Mouse (Mus musculus) CH12.LX (cell line): ENCODE measurements around the gene Fthl17f. TPM values are rescaled to one million over a fixed set of nuclear protein-coding genes. Genes with fewer than 3 reads are reported as not detected.
"Not testable (repeated sequence)": the region's sequence is repeated elsewhere in the genome, so short reads cannot be mapped to it uniquely, and the experiment has no call there.

ENCODE experiments used
- DNase-seq: peaks from one replicate; pipeline ENCODE4 v3.0.0-alpha.2; 2013; ENCODE audit errors: extremely low read depth
- H3K27ac ChIP-seq: 2 replicates; pipeline ENCODE4 v1.5.1; 2012; ENCODE audit warnings: low read depth, mild to moderate bottlenecking, control low read depth, moderate library complexity; ENCODE audit not compliant: insufficient read depth
- H3K27me3 ChIP-seq: replicated peaks from 2 replicates; pipeline ENCODE3; 2012; ENCODE audit warnings: inconsistent platforms
- H3K36me3 ChIP-seq, 2 experiments: replicated peaks in 1 of 2; 2 replicates each; pipeline versions ENCODE3 to v1.6.1; 2012; ENCODE audit warnings: inconsistent platforms in 1 of 2, low read length in 1 of 2, mild to moderate bottlenecking in 1 of 2, mixed read lengths in 1 of 2, moderate library complexity in 1 of 2; ENCODE audit not compliant: control insufficient read depth in 1 of 2, insufficient read depth in 1 of 2
- H3K4me1 ChIP-seq, 2 experiments: 2 replicates each; pipeline ENCODE4 v1.6.1; 2012; ENCODE audit warnings: inconsistent platforms in 1 of 2, moderate library complexity in 1 of 2; ENCODE audit not compliant: insufficient read depth in 2 of 2, control insufficient read depth in 1 of 2
- H3K4me2 ChIP-seq: 2 replicates; pipeline ENCODE4 v1.6.1; 2012; ENCODE audit warnings: low read depth, mild to moderate bottlenecking, control low read depth; ENCODE audit not compliant: poor library complexity, insufficient read depth, severe bottlenecking
- H3K4me3 ChIP-seq, 3 experiments: fragments of 150-350 bp in 1 of 3; sonication (generic) in 1 of 3; replicated peaks in 1 of 3; 2 replicates each; pipeline versions ENCODE3 to v1.5.1; 2011 to 2012; ENCODE audit warnings: low read depth in 2 of 3, low read length in 2 of 3, mild to moderate bottlenecking in 2 of 3, moderate library complexity in 2 of 3, control low read depth in 1 of 3, improper control_type of control experiment in 1 of 3, inconsistent platforms in 1 of 3, mixed read lengths in 1 of 3; ENCODE audit not compliant: poor library complexity in 1 of 3
- H3K79me2 ChIP-seq: replicated peaks from 2 replicates; pipeline ENCODE4 v1.6.1; 2012; ENCODE audit warnings: mild to moderate bottlenecking, moderate library complexity; ENCODE audit not compliant: control insufficient read depth, poor library complexity, insufficient read depth, severe bottlenecking; ENCODE audit errors: extremely low read depth
- H3K9ac ChIP-seq: 2 replicates; pipeline ENCODE4 v1.6.1; 2012; ENCODE audit warnings: low read depth, mild to moderate bottlenecking, control low read depth, moderate library complexity; ENCODE audit not compliant: insufficient read depth
- H3K9me3 ChIP-seq: replicated peaks from 2 replicates; pipeline ENCODE3; 2012; ENCODE audit warnings: low read length, inconsistent platforms, mixed read lengths
- CHD2 ChIP-seq: IDR thresholded peaks from 2 replicates; pipeline ENCODE4 v1.6.1; 2011; ENCODE audit warnings: low read length, improper control_type of control experiment
- CTCF ChIP-seq, 2 experiments: IDR thresholded peaks in 1 of 2; conservative IDR thresholded peaks in 1 of 2; 2 replicates each; pipeline ENCODE4 v1.5.1; 2011 to 2012; ENCODE audit warnings: low read depth in 2 of 2, low read length in 2 of 2, improper control_type of control experiment in 1 of 2, inconsistent platforms in 1 of 2, mild to moderate bottlenecking in 1 of 2, moderate library complexity in 1 of 2
- HCFC1 ChIP-seq: IDR thresholded peaks from 2 replicates; pipeline ENCODE4 v1.6.1; 2012; ENCODE audit warnings: low read depth, mild to moderate bottlenecking, inconsistent platforms, low read length, improper control_type of control experiment
- JUN ChIP-seq: IDR thresholded peaks from 2 replicates; pipeline ENCODE4 v1.6.1; 2011; ENCODE audit warnings: low read depth, mild to moderate bottlenecking, low read length, improper control_type of control experiment, moderate library complexity; ENCODE audit not compliant: insufficient read depth
- JUND ChIP-seq: conservative IDR thresholded peaks from 2 replicates; pipeline ENCODE4 v1.6.1; 2011; ENCODE audit warnings: low read depth, low read length, improper control_type of control experiment
- MAX ChIP-seq: IDR thresholded peaks from 2 replicates; pipeline ENCODE4 v1.6.1; 2011; ENCODE audit warnings: low read length, improper control_type of control experiment
- MXI1 ChIP-seq: IDR thresholded peaks from 2 replicates; pipeline ENCODE4 v1.6.1; 2011; ENCODE audit warnings: mild to moderate bottlenecking, low read depth, low read length, improper control_type of control experiment
- NELFE ChIP-seq: IDR thresholded peaks from 2 replicates; pipeline ENCODE4 v1.6.1; 2011; ENCODE audit warnings: low read depth, low read length, improper control_type of control experiment
- PAX5 ChIP-seq: IDR thresholded peaks from 2 replicates; pipeline ENCODE4 v1.6.1; 2012; ENCODE audit warnings: low read length, inconsistent platforms, mixed read lengths
- POLR2A ChIP-seq: IDR thresholded peaks from 2 replicates; pipeline ENCODE4 v1.6.1; 2011; ENCODE audit warnings: low read depth, mild to moderate bottlenecking, improper control_type of control experiment, low read length
- RAD21 ChIP-seq: IDR thresholded peaks from 2 replicates; pipeline ENCODE4 v1.6.1; 2011; ENCODE audit warnings: low read depth, mild to moderate bottlenecking, low read length, improper control_type of control experiment, moderate library complexity
- SMC3 ChIP-seq: IDR thresholded peaks from 2 replicates; pipeline ENCODE4 v1.6.1; 2011; ENCODE audit warnings: low read depth, low read length, improper control_type of control experiment
- TCF12 ChIP-seq: IDR thresholded peaks from 2 replicates; pipeline ENCODE4 v1.6.1; 2014; ENCODE audit warnings: low read depth, mild to moderate bottlenecking, inconsistent platforms, low read length, improper control_type of control experiment
- UBTF ChIP-seq: IDR thresholded peaks from 2 replicates; pipeline ENCODE4 v1.6.1; 2012; ENCODE audit warnings: low read depth, mild to moderate bottlenecking, inconsistent platforms, low read length, improper control_type of control experiment, moderate library complexity
- dilution Hi-C: fragments of 300-500 bp; cut with MboI; formaldehyde crosslinking; loops from 2 replicates; pipeline ENCODE4 v1.14.3; 2020; ENCODE audit warnings: low sequenced_read_pairs; ENCODE audit not compliant: extremely low pct_unique_long_range_greater_than_20kb, extremely low pct_ligation_motif_present
- in situ Hi-C: fragments of 300-500 bp; cut with MboI; formaldehyde crosslinking; loops from 3 replicates; pipeline ENCODE4 v1.14.3; 2019; ENCODE audit warnings: low sequenced_read_pairs, low pct_ligation_motif_present, low pct_unique_long_range_greater_than_20kb, mixed read lengths
- polyA plus RNA-seq: library from polyadenylated mRNA; unstranded; fragments of >175 nt; gene quantifications from 2 replicates; pipeline ENCODE4 v1.2.1, GENCODE M21; 2012; ENCODE audit warnings: low read depth; ENCODE audit not compliant: insufficient read length
- total RNA-seq, 2 experiments: library from RNA; depleted of rRNA; stranded (reverse); fragments of 300-350 nt in 1 of 2; fragments of >200 nt in 1 of 2; gene quantifications; 2 replicates each; pipeline ENCODE4 v1.2.3; 2012 to 2014

Gene Fthl17f
- total and polyA plus RNA-seq, 3 experiments = not detected

DNA sequence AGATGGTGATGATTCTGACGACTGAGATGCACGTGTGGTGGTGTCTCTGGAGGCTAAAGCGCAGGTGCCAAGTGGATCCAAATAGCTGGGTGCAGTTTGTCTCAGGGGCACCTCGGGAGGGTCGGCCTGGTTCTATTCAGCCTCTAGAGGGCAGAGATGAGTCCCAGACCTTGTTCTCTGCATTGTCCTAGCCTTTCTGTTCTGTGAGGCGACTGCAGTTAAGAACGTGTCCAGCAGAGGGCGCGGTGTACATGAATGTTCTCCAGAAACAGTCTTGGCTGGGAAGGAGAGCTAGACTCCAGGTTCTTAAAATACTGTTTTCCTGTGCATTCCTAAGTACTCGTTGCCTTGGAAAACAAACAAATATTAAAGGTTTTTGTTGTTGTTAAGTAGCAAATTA is 14.9 kb downstream of the Fthl17f start:
- DNase-seq = peak; percentile 6
- TF ChIP-seq CTCF (conservative IDR thresholded peaks at IDR 0.05 in 1 of 2, IDR thresholded peaks at IDR 0.05 in 1 of 2; ENCODE audit: low read depth in 2 of 2, low read length in 2 of 2) (peak in 1 of 2 experiments; percentile 55; a peak in 2 of 4 replicates), SMC3 (0 out of 2 replicates have a peak, but pooled peaks have one; percentile 14), RAD21 (peak; percentile 10)
- TF ChIP-seq, all 38 proteins: peak for 3; not testable (repeated sequence) for 35
- H3K27me3 ChIP-seq, in situ Hi-C loops, H3K4me3 ChIP-seq, H3K4me2 ChIP-seq, H3K79me2 ChIP-seq, H3K9ac ChIP-seq, H3K27ac ChIP-seq, H3K4me1 ChIP-seq, dilution Hi-C loops, H3K36me3 ChIP-seq, H3K9me3 ChIP-seq: not testable (repeated sequence)

DNA sequence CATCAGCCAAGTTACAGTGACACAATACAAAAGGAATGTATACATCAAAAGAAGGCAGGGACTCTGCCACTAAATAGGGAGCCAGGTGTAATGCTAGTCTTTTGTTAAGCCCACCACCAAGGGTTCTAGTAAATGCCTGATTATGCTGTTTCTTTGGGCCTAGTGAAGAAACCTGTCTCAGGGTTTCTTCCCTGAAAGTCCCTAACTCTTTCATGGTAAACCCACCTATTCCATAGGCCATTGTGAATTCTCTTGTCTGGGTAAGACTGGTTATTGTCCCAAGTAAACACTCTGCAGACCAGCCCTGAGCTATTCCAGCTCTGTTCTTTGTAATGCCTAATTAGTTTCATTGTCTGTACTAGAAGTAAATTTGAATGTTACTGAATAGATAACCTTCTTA is 32.3 kb downstream of the Fthl17f start:
- H3K9me3 ChIP-seq, dilution Hi-C loops, H3K79me2 ChIP-seq, H3K27me3 ChIP-seq, H3K4me3 ChIP-seq, H3K9ac ChIP-seq, H3K4me1 ChIP-seq, DNase-seq, H3K36me3 ChIP-seq, in situ Hi-C loops, H3K4me2 ChIP-seq, H3K27ac ChIP-seq: not testable (repeated sequence)

DNA sequence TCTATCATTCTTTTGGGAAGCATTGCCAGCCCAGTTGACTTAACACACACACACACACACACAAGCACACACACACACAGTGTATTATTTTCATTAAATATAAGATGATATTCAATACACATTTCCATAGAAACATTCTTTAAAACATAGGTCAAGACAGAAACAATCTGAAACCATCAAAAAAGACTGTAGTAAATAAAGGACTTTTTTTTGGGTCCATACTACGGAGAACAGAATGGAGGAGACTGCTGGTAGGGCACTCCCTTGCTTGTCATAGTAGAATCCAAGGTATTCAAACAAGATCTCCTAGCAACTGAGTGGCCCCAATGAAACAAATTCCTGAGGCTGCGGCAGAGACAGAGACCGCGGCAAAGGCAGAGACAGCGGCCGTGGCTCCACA is 41.4 kb downstream of the Fthl17f start, which contains the start of gene 4930402K13Rik:
Gene 4930402K13Rik (plus strand): TSS at position 301 of the 400 bp plus-strand sequence.
- Histone ChIP-seq H3K9me3 (no peaks in the 10 kb centered on the region), H3K79me2 (no peaks in the 10 kb centered on the region), H3K4me2 (no peak within 1 kb of the TSS), H3K27me3 (no peaks in the 10 kb centered on the region), H3K4me3 (no peak within 1 kb of the TSS), H3K27ac (no peak within 1 kb of the TSS), H3K4me1 (no peaks in the 10 kb centered on the region), H3K9ac (no peak within 1 kb of the TSS), H3K36me3 (no peaks in the 10 kb centered on the region)
- in situ Hi-C loops = no loop called here
- TF ChIP-seq CHD2 = no peak
- no peak for TF ChIP-seq SMC3
- TF ChIP-seq PAX5 = no peak
- TF ChIP-seq UBTF = no peak
- no peak for TF ChIP-seq JUND
- no peak for TF ChIP-seq HCFC1
- TF ChIP-seq MXI1 = no peak
- TF ChIP-seq MAX = no peak
- TF ChIP-seq POLR2A = no peak
- TF ChIP-seq TCF12 = no peak
- no peak for TF ChIP-seq JUN
- no peak for TF ChIP-seq NELFE
- dilution Hi-C loops = no loop called here
- DNase-seq = no peak
